Mouse (Mus musculus): ENCODE data around the gene Rnf39. TPM values are rescaled to one million over a fixed set of nuclear protein-coding genes. Genes with fewer than 3 reads are reported as not detected.

Gene Rnf39
- polyA plus RNA-seq (2015; fragmentation: Nextera tagmentation; extraction: Ambion mirVana), result 1.7 and 2.2 TPM in 2 replicates

GRCm38 (mm10) chr17:36942791-36943471 lies at the start of gene Rnf39:
Rnf39 (plus strand) TSS chr17:36942918.
- ATAC-seq, result peak; percentile 71
- Histone ChIP-seq H3K9ac (ENCODE audit: low read depth, low read length) (peak within 1 kb of the TSS; percentile 45; the same call in 1 of the 2 replicates), H3K4me2 (replicated peaks; ENCODE audit: low read depth) (peak within 1 kb of the TSS; percentile 81), H3K4me1 (replicated peaks; ENCODE audit: control insufficient read depth, insufficient read depth, low read length) (no peaks in the 10 kb centered on the region; the same call in 1 of the 2 replicates), H3K27ac (ENCODE audit: low read depth, low read length) (no peak within 1 kb of the TSS; the same call in 1 of the 2 replicates), H3K4me3 (ENCODE audit: low read depth, low read length) (peak within 1 kb of the TSS; percentile 45), H3K27me3 (replicated peaks; ENCODE audit: control insufficient read depth, insufficient read depth, low read length) (peaks cover 35% of the 10 kb centered on the region), H3K36me3 (ENCODE audit: control insufficient read depth, insufficient read depth) (no peaks in the 10 kb centered on the region), H3K9me3 (ENCODE audit: control insufficient read depth) (no peaks in the 10 kb centered on the region)
- TF ChIP-seq CTCF (IDR thresholded peaks at IDR 0.05; ENCODE audit: low read depth), result 0 out of 2 replicates have a peak, but pooled peaks have one; percentile 6
- 2% methylated on average over 59 of the region's 59 CpGs for WGBS

- Histone ChIP-seq H3K36me3 (ENCODE audit: control insufficient read depth, insufficient read depth) (no peaks in the 10 kb centered on the region), H3K4me3 (ENCODE audit: low read depth, low read length) (no peak overlapping the region), H3K4me2 (replicated peaks; ENCODE audit: low read depth) (no peak overlapping the region), H3K9ac (ENCODE audit: low read depth, low read length) (no peak overlapping the region), H3K4me1 (replicated peaks; ENCODE audit: control insufficient read depth, insufficient read depth, low read length) (peaks cover 6% of the 10 kb centered on the region; the same call in 1 of the 2 replicates), H3K27me3 (replicated peaks; ENCODE audit: control insufficient read depth, insufficient read depth, low read length) (no peaks in the 10 kb centered on the region), H3K27ac (ENCODE audit: low read depth, low read length) (0 out of 2 replicates have a peak overlapping the region, but pooled peaks have one; percentile 70), H3K9me3 (ENCODE audit: control insufficient read depth) (no peaks in the 10 kb centered on the region)
- TF ChIP-seq CTCF (IDR thresholded peaks at IDR 0.05; ENCODE audit: low read depth), result no peak
- 47% methylated on average over 5 of the region's 5 CpGs for WGBS
- no peak for ATAC-seq
These were observed 49.3 kb upstream of the Rnf39 start for GRCm38 (mm10) chr17:36893387-36893786.

DNA sequence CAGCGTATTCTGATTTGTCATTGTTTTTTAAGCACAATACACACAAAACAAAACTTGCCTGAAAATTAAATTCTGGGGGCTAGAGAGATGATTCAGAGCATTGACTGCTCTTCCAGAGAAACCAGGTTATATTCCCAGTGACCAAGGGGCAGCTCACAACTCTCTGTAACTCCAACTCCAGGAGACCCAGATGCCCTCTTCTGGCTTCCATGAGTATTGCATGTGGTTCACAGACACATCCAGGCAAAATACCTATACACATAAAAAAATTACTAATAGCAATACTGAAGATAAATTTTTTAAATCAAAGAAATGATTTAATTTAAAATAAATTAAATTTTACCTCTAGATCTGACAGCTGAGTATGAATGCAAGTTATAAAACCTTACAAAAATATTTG lies 46.1 kb upstream of the Rnf39 start:
- H3K4me1 ChIP-seq (replicated peaks; ENCODE audit: control insufficient read depth, insufficient read depth, low read length), result no peaks in the 10 kb centered on the region
- H3K9ac ChIP-seq (ENCODE audit: low read depth, low read length), result no peak overlapping the region
- H3K9me3 ChIP-seq (ENCODE audit: control insufficient read depth), result no peaks in the 10 kb centered on the region
- no peak for ATAC-seq
- 0 out of 2 replicates have a peak overlapping the region, but pooled peaks have one; percentile 36 for H3K27ac ChIP-seq (ENCODE audit: low read depth, low read length)
- H3K4me3 ChIP-seq (ENCODE audit: low read depth, low read length), result no peak overlapping the region
- H3K36me3 ChIP-seq (ENCODE audit: control insufficient read depth, insufficient read depth), result no peaks in the 10 kb centered on the region
- H3K4me2 ChIP-seq (replicated peaks; ENCODE audit: low read depth), result no peak overlapping the region; the same call in 1 of the 2 replicates
- H3K27me3 ChIP-seq (replicated peaks; ENCODE audit: control insufficient read depth, insufficient read depth, low read length), result no peaks in the 10 kb centered on the region
- peak; percentile 73 for TF ChIP-seq CTCF (IDR thresholded peaks at IDR 0.05; ENCODE audit: low read depth)
- 70% methylated on average over 1 of the region's 1 CpGs for WGBS

DNA sequence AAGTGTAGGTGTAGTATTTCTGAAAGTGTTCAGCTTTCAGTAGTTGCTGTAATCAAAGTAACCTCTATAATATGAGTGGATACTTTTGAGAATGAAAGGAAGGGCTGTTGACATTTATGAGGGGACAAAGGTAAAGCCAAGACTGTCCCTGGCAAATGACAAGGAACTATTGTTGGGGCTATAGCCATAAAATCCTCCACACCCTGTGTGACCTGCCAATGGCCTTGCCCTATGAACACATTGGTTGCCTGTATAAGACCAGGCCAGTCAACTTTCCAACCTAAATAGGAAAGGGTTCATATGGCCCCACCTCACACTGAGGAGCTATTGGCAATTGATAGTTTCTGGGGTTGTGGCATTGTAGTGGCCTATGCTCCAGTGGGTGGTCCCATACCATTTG lies 45.7 kb upstream of the Rnf39 start:
- Histone ChIP-seq H3K36me3 (ENCODE audit: control insufficient read depth, insufficient read depth) (no peaks in the 10 kb centered on the region), H3K9ac (ENCODE audit: low read depth, low read length) (peak overlapping the region; percentile 48; the same call in 1 of the 2 replicates), H3K4me1 (replicated peaks; ENCODE audit: control insufficient read depth, insufficient read depth, low read length) (no peaks in the 10 kb centered on the region), H3K4me3 (ENCODE audit: low read depth, low read length) (no peak overlapping the region), H3K9me3 (ENCODE audit: control insufficient read depth) (no peaks in the 10 kb centered on the region), H3K27me3 (replicated peaks; ENCODE audit: control insufficient read depth, insufficient read depth, low read length) (no peaks in the 10 kb centered on the region), H3K27ac (ENCODE audit: low read depth, low read length) (peak overlapping the region; percentile 96), H3K4me2 (replicated peaks; ENCODE audit: low read depth) (peak overlapping the region; percentile 73)
- peak; percentile 87 for ATAC-seq
- TF ChIP-seq CTCF (IDR thresholded peaks at IDR 0.05; ENCODE audit: low read depth), result no peak

GRCm38 (mm10) chr17:36897552-36898205 lies 45.0 kb upstream of the Rnf39 start, which contains the start of gene Trim31:
Trim31 (plus strand) TSS chr17:36898118.
- Histone ChIP-seq H3K4me2 (replicated peaks; ENCODE audit: low read depth) (peak within 1 kb of the TSS; percentile 73), H3K27me3 (replicated peaks; ENCODE audit: control insufficient read depth, insufficient read depth, low read length) (no peaks in the 10 kb centered on the region), H3K4me1 (replicated peaks; ENCODE audit: control insufficient read depth, insufficient read depth, low read length) (no peaks in the 10 kb centered on the region), H3K9ac (ENCODE audit: low read depth, low read length) (peak within 1 kb of the TSS; percentile 48), H3K9me3 (ENCODE audit: control insufficient read depth) (no peaks in the 10 kb centered on the region), H3K36me3 (ENCODE audit: control insufficient read depth, insufficient read depth) (no peaks in the 10 kb centered on the region), H3K27ac (ENCODE audit: low read depth, low read length) (peak within 1 kb of the TSS; percentile 96), H3K4me3 (ENCODE audit: low read depth, low read length) (peak within 1 kb of the TSS; percentile 38)
- TF ChIP-seq CTCF (IDR thresholded peaks at IDR 0.05; ENCODE audit: low read depth), result no peak
- 30% methylated on average over 6 of the region's 6 CpGs for WGBS
- ATAC-seq, result peak; percentile 70

GRCm38 (mm10) chr17:36899376-36899775 lies 43.3 kb upstream of the Rnf39 start:
- Histone ChIP-seq H3K36me3 (ENCODE audit: control insufficient read depth, insufficient read depth) (no peaks in the 10 kb centered on the region), H3K9me3 (ENCODE audit: control insufficient read depth) (no peaks in the 10 kb centered on the region), H3K4me1 (replicated peaks; ENCODE audit: control insufficient read depth, insufficient read depth, low read length) (no peaks in the 10 kb centered on the region), H3K9ac (ENCODE audit: low read depth, low read length) (peak overlapping the region; percentile 48), H3K4me3 (ENCODE audit: low read depth, low read length) (peak overlapping the region; percentile 38), H3K27ac (ENCODE audit: low read depth, low read length) (peak overlapping the region; percentile 96), H3K4me2 (replicated peaks; ENCODE audit: low read depth) (peak overlapping the region; percentile 73), H3K27me3 (replicated peaks; ENCODE audit: control insufficient read depth, insufficient read depth, low read length) (no peaks in the 10 kb centered on the region)
- TF ChIP-seq CTCF (IDR thresholded peaks at IDR 0.05; ENCODE audit: low read depth), result peak; percentile 44
- WGBS, result 65% methylated on average over 4 of the region's 4 CpGs
- no peak for ATAC-seq

Measured in intestine, postnatal 0 days (tissue).